Mouse (Mus musculus): ENCODE measurements at regions not wholly inside any gene's neighbourhood (a gene's known extent, or its start where the extent isn't known, plus 50 kb on each side); places are given as distances from the start of the nearest gene placed in this dataset.

DNA sequence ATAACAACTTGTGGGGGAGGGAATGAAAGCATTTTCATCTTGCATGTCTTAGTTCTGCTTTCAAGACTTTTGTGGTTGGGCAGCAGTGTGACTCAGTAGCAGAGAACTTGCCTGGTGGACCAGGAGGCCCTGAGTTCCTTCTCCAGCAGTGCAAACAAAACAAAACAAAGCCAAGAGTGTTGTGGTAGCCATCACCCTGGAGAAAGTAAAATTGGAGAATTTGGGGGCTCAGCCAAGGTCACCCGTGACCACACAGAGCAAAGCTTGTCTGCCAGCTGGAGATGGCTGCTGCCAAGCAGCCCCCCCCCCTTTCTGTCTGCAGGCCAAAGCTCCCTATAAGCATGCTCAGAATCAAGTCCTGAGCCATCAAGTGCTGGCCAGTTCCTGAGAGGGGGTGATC lies 279.2 kb downstream of the Bcor start:
- 80% methylated on average over 1 of the region's 1 CpGs for WGBS
- Histone ChIP-seq H3K36me3 (ENCODE audit: control insufficient read depth, insufficient read depth, low read length) (no peaks in the 10 kb centered on the region), H3K4me3 (ENCODE audit: insufficient read depth, low read depth, low read length) (no peak overlapping the region), H3K9ac (ENCODE audit: low read depth, low read length) (no peak overlapping the region), H3K4me1 (ENCODE audit: control insufficient read depth, insufficient read depth, low read length) (no peaks in the 10 kb centered on the region), H3K79me2 (ENCODE audit: control insufficient read depth, insufficient read depth, low read length) (no peaks in the 10 kb centered on the region), H3K27ac (replicated peaks; ENCODE audit: insufficient read depth, low read depth, low read length) (no peak overlapping the region), H3K27me3 (ENCODE audit: control insufficient read depth, insufficient read depth, low read length) (no peaks in the 10 kb centered on the region)
- TF ChIP-seq POLR2A (IDR thresholded peaks at IDR 0.05; ENCODE audit: extremely low read depth, insufficient read depth, low read length) (no peak), CTCF (IDR thresholded peaks at IDR 0.05; ENCODE audit: low read depth, low read length) (no peak)
- no peak for DNase-seq (ENCODE audit: extremely low read depth, low read depth, low spot score)

DNA sequence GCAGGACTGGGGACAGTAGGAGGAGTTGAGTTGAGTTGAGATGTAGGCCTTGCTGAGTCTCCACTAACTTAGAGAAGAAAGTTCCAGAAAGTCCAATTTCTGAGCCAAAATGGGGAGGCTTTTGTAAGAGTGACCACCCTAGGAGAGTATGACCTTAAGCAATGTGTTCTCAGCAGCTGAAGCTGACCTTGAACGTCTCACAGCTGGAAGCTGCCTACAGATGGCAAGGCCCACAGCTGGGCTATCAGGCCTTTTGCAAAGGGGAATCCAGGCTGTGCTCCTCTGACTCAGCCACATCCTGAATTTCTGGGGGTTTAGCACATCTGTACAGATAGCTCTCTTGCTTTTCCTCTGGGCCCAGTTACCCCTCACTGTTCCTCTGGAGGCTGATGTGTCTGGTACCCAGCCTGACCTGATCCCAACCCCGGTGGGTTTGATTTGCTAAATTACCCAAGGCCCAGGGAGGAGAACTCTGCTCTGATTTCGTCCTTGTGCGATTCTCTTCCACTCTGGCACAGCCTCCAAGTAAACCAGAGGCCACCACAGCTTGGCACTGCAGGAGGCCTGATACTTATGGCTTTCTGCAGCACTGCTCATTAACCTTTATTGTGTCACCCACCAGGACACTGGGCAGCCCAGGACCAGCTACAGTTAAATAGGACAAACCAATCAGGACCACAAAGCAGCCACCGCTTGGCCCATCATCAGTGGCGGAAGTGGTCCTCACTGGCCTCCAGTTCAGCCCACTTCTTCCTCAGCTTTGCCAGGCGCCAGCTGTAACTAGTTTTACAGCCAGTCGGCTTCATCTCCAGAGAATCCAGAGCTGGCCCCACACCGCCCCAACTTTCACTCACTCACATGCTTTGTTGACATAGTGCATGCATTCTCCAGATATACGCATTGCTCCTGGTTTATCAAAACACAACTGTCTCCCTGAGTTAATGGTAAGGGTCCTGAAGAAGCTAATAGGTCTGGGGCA lies 276.1 kb downstream of the Bcor start:
- no peaks in the 10 kb centered on the region for H3K36me3 ChIP-seq (ENCODE audit: control insufficient read depth, insufficient read depth, low read length)
- no peaks in the 10 kb centered on the region for H3K79me2 ChIP-seq (ENCODE audit: control insufficient read depth, insufficient read depth, low read length)
- H3K4me3 ChIP-seq (ENCODE audit: insufficient read depth, low read depth, low read length): no peak overlapping the region
- no peak overlapping the region for H3K27ac ChIP-seq (replicated peaks; ENCODE audit: insufficient read depth, low read depth, low read length)
- WGBS: 87% methylated on average over 10 of the region's 10 CpGs
- H3K4me1 ChIP-seq (ENCODE audit: control insufficient read depth, insufficient read depth, low read length): 0 out of 2 replicates have a peak, but pooled peaks cover 2% of the 10 kb centered on the region
- no peaks in the 10 kb centered on the region for H3K27me3 ChIP-seq (ENCODE audit: control insufficient read depth, insufficient read depth, low read length)
- no peak overlapping the region for H3K9ac ChIP-seq (ENCODE audit: low read depth, low read length)
- TF ChIP-seq CTCF (IDR thresholded peaks at IDR 0.05; ENCODE audit: low read depth, low read length) (no peak), POLR2A (IDR thresholded peaks at IDR 0.05; ENCODE audit: extremely low read depth, insufficient read depth, low read length) (no peak)
- no peak for DNase-seq (ENCODE audit: extremely low read depth, low read depth, low spot score)

DNA sequence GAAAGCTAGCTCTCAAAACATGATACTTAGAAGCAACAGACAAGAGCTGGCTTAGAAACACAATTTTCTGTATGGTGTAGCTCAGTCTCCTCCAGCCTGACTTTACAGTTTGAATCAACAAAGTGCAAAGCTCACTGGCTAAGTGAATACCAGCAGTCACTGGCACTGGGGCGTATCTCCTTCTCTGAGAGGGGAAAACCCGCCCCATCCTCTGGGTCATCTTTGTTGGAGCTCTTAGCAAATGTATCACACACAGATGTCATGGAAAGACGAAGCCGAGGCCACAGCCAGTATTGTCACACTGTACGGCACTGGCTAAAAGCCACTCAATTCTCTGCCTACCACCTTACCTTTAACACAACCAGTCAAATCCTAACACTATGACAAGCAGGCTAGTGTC lies 267.8 kb downstream of the Bcor start:
- no peaks in the 10 kb centered on the region for H3K79me2 ChIP-seq (ENCODE audit: control insufficient read depth, insufficient read depth, low read length)
- TF ChIP-seq CTCF (IDR thresholded peaks at IDR 0.05; ENCODE audit: low read depth, low read length) (no peak), POLR2A (IDR thresholded peaks at IDR 0.05; ENCODE audit: extremely low read depth, insufficient read depth, low read length) (no peak)
- no peaks in the 10 kb centered on the region; the same call in 1 of the 2 replicates for H3K4me1 ChIP-seq (ENCODE audit: control insufficient read depth, insufficient read depth, low read length)
- no peak overlapping the region for H3K4me3 ChIP-seq (ENCODE audit: insufficient read depth, low read depth, low read length)
- 96% methylated on average over 5 of the region's 5 CpGs for WGBS
- no peak overlapping the region for H3K27ac ChIP-seq (replicated peaks; ENCODE audit: insufficient read depth, low read depth, low read length)
- no peak for DNase-seq (ENCODE audit: extremely low read depth, low read depth, low spot score)
- H3K9ac ChIP-seq (ENCODE audit: low read depth, low read length): no peak overlapping the region
- H3K27me3 ChIP-seq (ENCODE audit: control insufficient read depth, insufficient read depth, low read length): no peaks in the 10 kb centered on the region
- H3K36me3 ChIP-seq (ENCODE audit: control insufficient read depth, insufficient read depth, low read length): no peaks in the 10 kb centered on the region

DNA sequence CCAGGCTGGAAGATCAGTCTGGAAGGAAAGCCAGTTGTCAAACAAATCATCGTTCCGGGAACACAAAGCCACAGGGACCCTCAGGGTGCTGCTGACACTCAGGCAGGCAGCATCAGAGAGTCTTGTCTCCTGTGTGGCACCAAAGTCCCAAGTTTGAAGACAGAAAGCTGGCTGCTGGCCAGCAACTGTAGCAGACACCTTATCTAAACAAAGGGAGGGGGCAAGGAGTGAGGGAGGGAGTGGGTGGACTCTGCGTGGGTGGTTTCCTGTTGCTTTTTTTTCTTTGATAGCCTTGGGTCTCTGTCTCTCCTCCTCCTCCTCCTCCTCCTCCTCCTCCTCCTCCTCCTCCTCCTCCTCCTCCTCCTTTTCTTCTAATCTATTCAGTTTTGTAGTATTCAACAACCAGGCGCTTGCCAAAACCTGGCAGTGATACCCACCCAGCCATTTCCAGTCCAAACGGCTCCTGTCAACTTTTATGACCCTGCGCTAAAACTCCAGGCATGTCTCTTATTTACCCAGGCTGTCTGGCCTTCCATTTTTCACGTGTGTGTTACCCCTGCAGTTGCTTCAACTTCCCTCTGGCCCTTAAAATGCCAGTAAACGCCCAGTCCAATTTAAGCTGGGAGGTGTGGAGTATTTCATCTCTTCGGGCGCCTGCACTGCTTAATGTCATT lies 266.4 kb downstream of the Bcor start:
- Histone ChIP-seq H3K4me3 (ENCODE audit: insufficient read depth, low read depth, low read length) (no peak overlapping the region), H3K4me1 (ENCODE audit: control insufficient read depth, insufficient read depth, low read length) (no peaks in the 10 kb centered on the region; the same call in 1 of the 2 replicates), H3K27me3 (ENCODE audit: control insufficient read depth, insufficient read depth, low read length) (no peaks in the 10 kb centered on the region), H3K36me3 (ENCODE audit: control insufficient read depth, insufficient read depth, low read length) (no peaks in the 10 kb centered on the region), H3K9ac (ENCODE audit: low read depth, low read length) (no peak overlapping the region), H3K27ac (replicated peaks; ENCODE audit: insufficient read depth, low read depth, low read length) (no peak overlapping the region), H3K79me2 (ENCODE audit: control insufficient read depth, insufficient read depth, low read length) (no peaks in the 10 kb centered on the region)
- DNase-seq (ENCODE audit: extremely low read depth, low read depth, low spot score): no peak
- TF ChIP-seq POLR2A (IDR thresholded peaks at IDR 0.05; ENCODE audit: extremely low read depth, insufficient read depth, low read length): no peak
- TF ChIP-seq CTCF (IDR thresholded peaks at IDR 0.05; ENCODE audit: low read depth, low read length): no peak
- 72% methylated on average over 10 of the region's 10 CpGs for WGBS

DNA sequence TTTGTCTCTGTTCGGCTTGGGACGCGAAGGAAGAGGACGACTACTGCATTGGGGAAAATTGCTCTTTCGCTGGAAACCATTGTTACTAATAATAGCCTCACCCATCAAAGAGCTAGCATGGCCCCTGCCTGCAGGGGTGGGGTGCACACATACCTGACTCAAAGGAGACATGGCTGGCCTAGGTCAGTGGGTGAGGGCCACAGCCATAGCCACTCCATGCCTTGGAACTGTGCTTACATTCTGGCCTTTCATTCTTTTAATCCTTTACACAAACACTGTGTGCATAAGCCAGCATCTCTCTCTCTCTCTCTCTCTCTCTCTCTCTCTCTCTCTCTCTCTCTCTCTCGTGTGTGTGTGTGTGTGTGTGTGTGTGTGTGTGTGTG lies 265.9 kb downstream of the Bcor start:
- Histone ChIP-seq H3K27me3 (ENCODE audit: control insufficient read depth, insufficient read depth, low read length) (no peaks in the 10 kb centered on the region), H3K79me2 (ENCODE audit: control insufficient read depth, insufficient read depth, low read length) (no peaks in the 10 kb centered on the region), H3K4me3 (ENCODE audit: insufficient read depth, low read depth, low read length) (no peak overlapping the region), H3K27ac (replicated peaks; ENCODE audit: insufficient read depth, low read depth, low read length) (no peak overlapping the region), H3K9ac (ENCODE audit: low read depth, low read length) (no peak overlapping the region), H3K4me1 (ENCODE audit: control insufficient read depth, insufficient read depth, low read length) (peaks cover 1% of the 10 kb centered on the region), H3K36me3 (ENCODE audit: control insufficient read depth, insufficient read depth, low read length) (no peaks in the 10 kb centered on the region)
- no peak for DNase-seq (ENCODE audit: extremely low read depth, low read depth, low spot score)
- TF ChIP-seq POLR2A (IDR thresholded peaks at IDR 0.05; ENCODE audit: extremely low read depth, insufficient read depth, low read length) (no peak), CTCF (IDR thresholded peaks at IDR 0.05; ENCODE audit: low read depth, low read length) (no peak)
- 83% methylated on average over 5 of the region's 6 CpGs for WGBS
